Mouse (Mus musculus) ES-E14 (cell line): ENCODE measurements around the gene Ackr2. TPM values are rescaled to one million over a fixed set of nuclear protein-coding genes. Genes with fewer than 3 reads are reported as not detected.

Source experiments
- DNase-seq: peaks from one replicate; pipeline ENCODE4 v3.0.0-alpha.2; 2013; ENCODE audit warnings: low read depth, low spot score
- H3K27ac ChIP-seq: 2 replicates; pipeline ENCODE4 v1.5.1; 2012; ENCODE audit warnings: low read depth, mild to moderate bottlenecking, low read length, moderate library complexity, mixed read lengths; ENCODE audit not compliant: poor library complexity, insufficient read depth, severe bottlenecking
- H3K36me3 ChIP-seq: 2 replicates; pipeline ENCODE4 v1.6.1; 2012; ENCODE audit warnings: mild to moderate bottlenecking, low read length, moderate library complexity, mixed read lengths; ENCODE audit not compliant: control insufficient read depth, poor library complexity, insufficient read depth, severe bottlenecking
- H3K4me1 ChIP-seq, 2 experiments: fragments of 150-350 bp in 1 of 2; sonication (generic) in 1 of 2; 2 replicates each; pipeline ENCODE4 v1.6.1; 2012; ENCODE audit warnings: low read length in 2 of 2, mild to moderate bottlenecking in 1 of 2, mixed read lengths in 1 of 2; ENCODE audit not compliant: control insufficient read depth in 2 of 2, insufficient read depth in 2 of 2, poor library complexity in 1 of 2
- H3K4me3 ChIP-seq, 2 experiments: fragments of 150-350 bp in 1 of 2; sonication (generic) in 1 of 2; 2 replicates each; pipeline ENCODE4 v1.5.1; 2012; ENCODE audit warnings: low read length in 2 of 2, low read depth in 1 of 2, mild to moderate bottlenecking in 1 of 2, mixed read lengths in 1 of 2; ENCODE audit not compliant: insufficient read depth in 1 of 2, poor library complexity in 1 of 2, severe bottlenecking in 1 of 2
- H3K9ac ChIP-seq: 2 replicates; pipeline ENCODE4 v1.6.1; 2012; ENCODE audit warnings: low read depth, mild to moderate bottlenecking, low read length, mixed read lengths; ENCODE audit not compliant: poor library complexity, insufficient read depth, severe bottlenecking
- H3K9me3 ChIP-seq: fragments of 150-350 bp; sonication (generic); 2 replicates; pipeline ENCODE4 v1.6.1; 2012; ENCODE audit warnings: low read depth, mild to moderate bottlenecking, low read length; ENCODE audit not compliant: control insufficient read depth, insufficient read depth
- CHD2 ChIP-seq: IDR thresholded peaks from 2 replicates; pipeline ENCODE4 v1.6.1; 2014; ENCODE audit warnings: mild to moderate bottlenecking, low read depth, low read length, inconsistent platforms
- HCFC1 ChIP-seq: IDR thresholded peaks from 2 replicates; pipeline ENCODE4 v1.6.1; 2012; ENCODE audit warnings: low read length, inconsistent platforms, borderline replicate concordance; ENCODE audit not compliant: insufficient read depth
- MAFK ChIP-seq: IDR thresholded peaks from 2 replicates; pipeline ENCODE4 v1.6.1; 2014; ENCODE audit warnings: mild to moderate bottlenecking, low read depth, low read length, inconsistent platforms; ENCODE audit not compliant: insufficient read depth
- ZC3H11A ChIP-seq: IDR thresholded peaks from 2 replicates; pipeline ENCODE4 v1.6.1; 2012; ENCODE audit warnings: low read depth, mild to moderate bottlenecking, inconsistent platforms, low read length, borderline replicate concordance
- ZNF384 ChIP-seq: IDR thresholded peaks from 2 replicates; pipeline ENCODE4 v1.6.1; 2012; ENCODE audit warnings: low read depth, low read length, inconsistent platforms
- in situ Hi-C, 2 experiments: fragments of 600-800 bp; cut with MboI; formaldehyde crosslinking; loops; one replicate each; pipeline ENCODE4 v1.15.1; 2025; ENCODE audit warnings: low sequenced_read_pairs in 2 of 2, inconsistent platforms in 1 of 2; ENCODE audit not compliant: unreplicated experiment in 2 of 2
- total RNA-seq: library from RNA; depleted of rRNA; stranded (reverse); fragments of 300-350 nt; gene quantifications from 2 replicates; pipeline ENCODE4 v1.2.3, GENCODE M21; 2012; rRNA removed

Gene Ackr2
- total RNA-seq, 1 experiment: 0.22 TPM

- H3K4me3 ChIP-seq: peak within 1 kb of the TSS; percentile 44 to 48
- no peak within 1 kb of the TSS for H3K27ac ChIP-seq
- H3K9ac ChIP-seq: peak within 1 kb of the TSS; percentile 42; the same call in 1 of the 2 replicates
Measured at GRCm38 (mm10) chr9:121950418-121951113, 52.4 kb downstream of the Ackr2 start, which contains the start of gene Fam198a. Gene Fam198a (plus strand): TSS chr9:121950988.

GRCm38 (mm10) chr9:121951114-121951423, 52.9 kb downstream of the Ackr2 start:
- DNase-seq: no peak
- Histone ChIP-seq H3K4me3 (peak overlapping the region; percentile 44 to 48; a peak in 3 of 4 replicates), H3K4me1 (0 out of 4 replicates have a peak, but pooled peaks cover 0 to 1% of the 10 kb centered on the region in 2 experiments), H3K27ac (no peak overlapping the region), H3K9ac (peak overlapping the region; percentile 42; the same call in 1 of the 2 replicates), H3K36me3 (no peaks in the 10 kb centered on the region), H3K9me3 (no peaks in the 10 kb centered on the region)
- in situ Hi-C loops: no loop called here
- TF ChIP-seq MAFK: no peak
- TF ChIP-seq CHD2: no peak
- TF ChIP-seq ZC3H11A: no peak
- TF ChIP-seq ZNF384: no peak
- no peak for TF ChIP-seq HCFC1

More at GRCm38 (mm10) chr9:121950418-121951113, 52.4 kb downstream of the Ackr2 start, which contains the start of gene Fam198a:
- H3K9me3 ChIP-seq: no peaks in the 10 kb centered on the region
- no peak for TF ChIP-seq ZNF384
- TF ChIP-seq ZC3H11A: no peak
- TF ChIP-seq MAFK: no peak
- no peak for TF ChIP-seq CHD2
- no peak for TF ChIP-seq HCFC1
- no peaks in the 10 kb centered on the region for H3K36me3 ChIP-seq
- 0 out of 4 replicates have a peak, but pooled peaks cover 0 to 1% of the 10 kb centered on the region in 2 experiments for H3K4me1 ChIP-seq
- in situ Hi-C loops: no loop called here
- DNase-seq: no peak

GRCm38 (mm10) chr9:121952596-121952995, 54.4 kb downstream of the Ackr2 start:
- H3K9ac ChIP-seq: no peak overlapping the region
- no peak for DNase-seq
- in situ Hi-C loops: no loop called here
- H3K4me1 ChIP-seq: 0 out of 4 replicates have a peak, but pooled peaks cover 0 to 1% of the 10 kb centered on the region in 2 experiments
- no peak for TF ChIP-seq HCFC1
- TF ChIP-seq CHD2: no peak
- TF ChIP-seq MAFK: no peak
- TF ChIP-seq ZC3H11A: no peak
- H3K36me3 ChIP-seq: no peaks in the 10 kb centered on the region
- no peak overlapping the region for H3K27ac ChIP-seq
- no peak overlapping the region for H3K4me3 ChIP-seq
- no peaks in the 10 kb centered on the region for H3K9me3 ChIP-seq

GRCm38 (mm10) chr9:121959966-121960635, 61.9 kb downstream of the Ackr2 start:
- DNase-seq: no peak
- Histone ChIP-seq H3K9ac (no peak overlapping the region), H3K36me3 (no peaks in the 10 kb centered on the region), H3K4me1 (no peaks in the 10 kb centered on the region), H3K9me3 (no peaks in the 10 kb centered on the region), H3K27ac (no peak overlapping the region), H3K4me3 (no peak overlapping the region)
- TF ChIP-seq ZC3H11A (no peak), ZNF384 (no peak), CHD2 (no peak), HCFC1 (no peak), MAFK (no peak)
- in situ Hi-C loops: no loop called here

Other genes starting within 250 kb of the Ackr2 start
- 8.4 and 11.2 TPM in 2 replicates for gene Sec22c, start 192.9 kb upstream of the Ackr2 start, total RNA-seq
- 22.3 and 40.8 TPM in 2 replicates for gene Ss18l2, start 188.0 kb upstream of the Ackr2 start, total RNA-seq
- 57.8 and 69.6 TPM in 2 replicates for gene Nktr, start 179.2 kb upstream of the Ackr2 start, total RNA-seq
- gene Zfp651, start 139.0 kb upstream of the Ackr2 start, total RNA-seq: 6.7 and 8.0 TPM in 2 replicates
- 0.21 and 0.62 TPM in 2 replicates for gene Klhl40, start 120.7 kb upstream of the Ackr2 start, total RNA-seq
- gene Hhatl, start 105.8 kb upstream of the Ackr2 start, total RNA-seq: 0.09 TPM in 1 of 2 replicates, not detected in the other
- 0.58 and 1.5 TPM in 2 replicates for gene Ccdc13, start 58.9 kb upstream of the Ackr2 start, total RNA-seq
- gene Higd1a, start 40.0 kb upstream of the Ackr2 start, total RNA-seq: 63.5 and 81.2 TPM in 2 replicates
- gene Cyp8b1, start 17.9 kb downstream of the Ackr2 start, total RNA-seq: not detected in 2 replicates
- 0.32 and 0.36 TPM in 2 replicates for gene Fam198a, start 52.6 kb downstream of the Ackr2 start, total RNA-seq
- gene Pomgnt2, start 98.8 kb downstream of the Ackr2 start, total RNA-seq: 12.9 and 21.6 TPM in 2 replicates
- gene Snrk, start 218.9 kb downstream of the Ackr2 start, total RNA-seq: 6.8 and 10.0 TPM in 2 replicates